Mouse (Mus musculus) bone marrow macrophage, adult 2 months (primary cell): ENCODE measurements around the gene Fbxw2. TPM values are rescaled to one million over a fixed set of nuclear protein-coding genes. Genes with fewer than 3 reads are reported as not detected.
"Not testable (repeated sequence)": the region's sequence is repeated elsewhere in the genome, so short reads cannot be mapped to it uniquely, and the experiment has no call there.

Experiments used
- H3K27ac ChIP-seq: 2 replicates; pipeline ENCODE4 v1.5.1; 2012; ENCODE audit warnings: low read depth, low read length; ENCODE audit not compliant: insufficient read depth
- H3K4me1 ChIP-seq: 2 replicates; pipeline ENCODE4 v1.6.1; 2012; ENCODE audit warnings: low read length; ENCODE audit not compliant: control insufficient read depth, insufficient read depth
- H3K4me3 ChIP-seq: 2 replicates; pipeline ENCODE4 v1.5.1; 2012; ENCODE audit warnings: mild to moderate bottlenecking, low read length, moderate library complexity; ENCODE audit not compliant: insufficient read depth
- CTCF ChIP-seq: IDR thresholded peaks from 2 replicates; pipeline ENCODE4 v1.5.1; 2012; ENCODE audit warnings: low read depth, mild to moderate bottlenecking, low read length, moderate library complexity
- POLR2A ChIP-seq: IDR thresholded peaks from 2 replicates; pipeline ENCODE4 v1.6.1; 2012; ENCODE audit warnings: mild to moderate bottlenecking, low read depth, low read length, borderline replicate concordance
- polyA plus RNA-seq: library from polyadenylated mRNA; stranded (reverse); fragments of >200 nt; gene quantifications from 2 replicates; pipeline ENCODE4 v1.2.4, GENCODE M21; 2012; ENCODE audit not compliant: missing spikeins, insufficient read depth, insufficient read length

Fbxw2 gene
- polyA plus RNA-seq, 1 experiment, result 56.3 TPM

DNA sequence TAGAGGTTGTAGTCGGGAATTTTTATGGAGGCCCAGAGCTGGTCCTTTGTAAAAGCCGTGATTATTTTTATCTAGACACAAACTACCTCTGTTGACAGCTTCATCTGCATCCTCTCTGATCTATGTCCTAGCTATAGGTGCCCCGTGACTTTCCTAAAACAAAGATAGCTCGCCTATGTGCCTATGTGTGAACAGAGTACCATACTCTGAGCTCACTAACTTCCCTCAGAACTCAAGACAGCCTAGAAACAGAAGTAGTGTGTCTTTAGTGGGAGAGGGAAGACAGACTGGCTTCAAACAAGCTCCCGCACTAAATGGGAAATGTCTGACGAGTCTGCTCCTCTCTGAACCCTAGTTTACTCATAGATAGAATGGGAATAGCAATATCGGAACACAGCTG lies 25.7 kb downstream of the Fbxw2 start:
- TF ChIP-seq CTCF (no peak), POLR2A (no peak)
- Histone ChIP-seq H3K27ac (peak overlapping the region; percentile 26), H3K4me1 (peaks cover 19% of the 10 kb centered on the region)

DNA sequence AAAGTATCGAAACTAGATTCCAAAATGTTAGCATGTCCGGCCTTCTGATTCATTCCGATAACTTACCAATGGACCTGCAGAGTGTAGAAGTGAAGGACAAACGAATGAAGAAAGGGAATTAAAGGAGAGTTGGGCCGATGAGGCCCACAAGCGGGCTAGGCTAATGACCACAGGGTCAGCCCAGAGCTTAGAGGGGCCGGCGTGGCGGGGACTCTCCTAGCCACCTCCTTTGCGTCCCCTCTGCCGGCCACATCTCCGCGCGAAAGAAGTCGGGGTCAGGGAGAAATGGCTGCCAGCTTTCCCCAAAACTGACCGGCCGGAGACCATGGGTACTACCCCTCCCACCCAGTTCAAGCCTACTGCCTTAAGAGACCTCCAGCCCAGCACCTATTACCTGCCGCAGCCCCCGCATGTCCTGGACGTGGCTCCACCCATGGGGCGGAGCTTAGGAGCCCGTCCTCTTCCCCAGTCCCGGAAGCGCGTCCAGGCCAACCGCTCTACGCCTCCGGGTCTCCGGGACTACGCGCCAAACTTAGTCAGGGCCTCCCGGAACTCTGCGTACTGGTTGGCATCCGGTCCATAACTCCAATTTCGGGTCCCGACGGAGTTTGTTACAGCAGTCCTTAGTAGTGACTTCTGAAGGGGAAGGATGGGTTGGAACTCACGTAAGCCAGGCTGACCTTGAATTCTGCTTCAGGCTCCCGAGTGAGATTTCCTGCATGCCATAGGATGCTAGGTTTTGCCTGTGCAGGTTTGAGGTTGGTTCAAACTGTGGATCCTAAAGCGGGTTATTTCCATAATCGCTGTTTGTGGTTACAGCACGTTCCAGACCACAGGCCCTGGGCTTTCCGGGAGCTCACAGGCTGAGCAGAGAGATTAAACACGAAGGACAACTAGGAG lies 26.5 kb downstream of the Fbxw2 start, which contains the start of gene Rabepk:
TSS of gene Rabepk (minus strand) at position 556 of the 900 bp plus-strand sequence.
- TF ChIP-seq POLR2A (no peak), CTCF (no peak)
- Histone ChIP-seq H3K4me3 (peak within 1 kb of the TSS; percentile 69), H3K4me1 (peaks cover 18% of the 10 kb centered on the region), H3K27ac (peak within 1 kb of the TSS; percentile 48)

More for the DNA sequence above, 25.7 kb downstream of the Fbxw2 start:
- peak overlapping the region; percentile 69 for H3K4me3 ChIP-seq

DNA sequence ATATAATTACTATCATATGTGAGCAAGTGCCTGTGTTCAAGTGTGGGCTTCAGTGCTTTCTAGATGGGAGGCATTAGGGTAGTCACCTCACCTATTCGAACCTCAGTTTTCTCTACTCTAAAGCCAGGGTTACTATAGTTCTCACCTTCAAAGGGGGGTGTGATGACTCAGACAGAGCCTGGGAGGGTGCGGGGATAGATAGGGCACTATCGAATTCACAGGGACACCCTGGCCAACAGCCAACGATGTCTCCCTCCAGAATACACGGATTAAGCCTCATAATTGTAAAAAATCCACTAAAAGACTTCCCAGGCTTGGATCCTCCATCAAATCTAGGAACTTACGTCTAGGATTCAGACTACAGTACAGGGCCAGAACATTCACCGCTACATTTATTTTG lies 30.7 kb downstream of the Fbxw2 start:
- TF ChIP-seq POLR2A (no peak), CTCF (no peak)
- H3K4me1 ChIP-seq, result peaks cover 5% of the 10 kb centered on the region
- no peak overlapping the region for H3K4me3 ChIP-seq
- H3K27ac ChIP-seq, result no peak overlapping the region

DNA sequence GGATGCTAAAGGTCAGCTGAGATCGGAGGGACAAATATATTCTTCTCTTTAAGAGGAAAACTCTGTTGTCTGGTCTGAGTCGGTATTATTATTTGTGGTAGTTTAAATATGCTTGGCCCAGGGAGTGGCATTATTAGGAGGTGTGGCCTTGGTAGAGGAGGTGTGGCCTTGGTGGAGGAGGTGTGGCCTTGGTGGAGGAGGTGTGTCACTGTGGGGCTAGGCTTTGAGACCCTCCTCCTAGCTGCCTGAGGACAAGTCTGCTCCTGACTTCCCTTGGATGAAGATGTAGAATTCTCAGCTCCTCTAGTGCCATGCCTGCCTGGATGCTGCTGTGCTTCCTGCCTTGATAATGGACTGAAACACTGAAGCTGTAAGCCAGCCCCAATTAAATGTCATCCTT lies 31.6 kb downstream of the Fbxw2 start:
- H3K27ac ChIP-seq, result no peak overlapping the region
- TF ChIP-seq CTCF (no peak), POLR2A (no peak)
- H3K4me1 ChIP-seq, result peaks cover 3% of the 10 kb centered on the region
- H3K4me3 ChIP-seq, result no peak overlapping the region

DNA sequence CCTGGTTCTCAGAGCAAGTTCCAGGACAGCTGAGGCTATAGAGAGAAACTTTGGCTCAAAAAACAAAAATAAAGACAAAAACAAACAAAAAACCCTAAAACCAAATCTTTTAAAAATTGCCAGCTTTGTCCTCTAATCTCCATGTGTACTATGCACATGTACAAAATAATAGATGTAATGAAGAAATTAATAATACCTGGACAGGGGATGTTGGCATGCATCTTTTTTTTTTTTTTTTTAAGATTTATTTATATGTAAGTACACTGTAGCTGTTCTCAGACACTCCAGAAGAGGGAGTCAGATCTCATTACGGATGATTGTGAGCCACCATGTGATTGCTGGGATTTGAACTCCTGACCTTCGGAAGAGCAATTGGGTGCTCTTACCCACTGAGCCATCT lies 33.6 kb downstream of the Fbxw2 start:
- H3K27ac ChIP-seq, H3K4me3 ChIP-seq: not testable (repeated sequence)

DNA sequence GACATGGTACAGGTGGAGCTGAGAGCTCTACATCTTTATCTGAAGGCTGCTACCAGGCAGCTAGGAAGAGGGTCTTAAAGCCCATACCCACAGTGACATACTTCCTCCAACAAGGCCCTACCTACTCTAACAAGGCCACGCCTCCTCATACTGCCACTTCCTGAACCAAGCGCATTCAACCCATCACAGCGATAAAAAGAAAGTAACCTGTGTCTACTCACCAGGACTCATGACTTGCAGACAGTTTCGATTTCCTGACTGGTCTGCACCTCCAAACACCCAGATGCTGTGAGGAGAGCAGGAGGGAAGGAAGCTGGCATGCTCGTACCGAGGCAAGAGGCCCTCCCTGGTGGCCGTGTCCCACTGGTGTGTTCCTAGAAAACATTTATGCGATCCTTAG lies 35.8 kb downstream of the Fbxw2 start:
- Histone ChIP-seq H3K4me3 (no peak overlapping the region), H3K27ac (no peak overlapping the region), H3K4me1 (no peaks in the 10 kb centered on the region)
- TF ChIP-seq CTCF, result no peak
- TF ChIP-seq POLR2A, result no peak

More for the DNA sequence above, 33.6 kb downstream of the Fbxw2 start:
- not testable (repeated sequence) for H3K4me1 ChIP-seq

DNA sequence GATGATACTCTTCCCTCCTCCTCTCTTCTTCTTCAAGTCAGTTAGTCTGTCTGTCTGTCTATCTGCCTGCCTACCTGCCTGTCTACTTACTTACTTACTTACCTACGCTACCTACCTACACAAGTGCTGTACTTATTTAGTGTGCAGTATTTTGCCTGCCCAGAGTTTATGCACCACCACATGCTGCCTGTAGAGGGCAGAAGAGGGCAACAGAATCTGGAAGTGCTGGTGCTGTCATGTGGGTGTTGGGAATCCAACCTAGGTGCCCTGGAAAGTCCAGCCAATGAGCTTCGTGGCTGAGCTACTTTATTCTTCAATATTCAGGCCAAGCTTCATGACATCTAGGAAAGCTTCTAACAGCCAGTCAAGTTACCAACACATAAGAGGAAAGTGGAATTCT lies 42.0 kb downstream of the Fbxw2 start:
- H3K4me1 ChIP-seq, result no peaks in the 10 kb centered on the region
- peak; percentile 62 for TF ChIP-seq CTCF
- TF ChIP-seq POLR2A, result no peak
- H3K27ac ChIP-seq, result no peak overlapping the region
- H3K4me3 ChIP-seq, result no peak overlapping the region

DNA sequence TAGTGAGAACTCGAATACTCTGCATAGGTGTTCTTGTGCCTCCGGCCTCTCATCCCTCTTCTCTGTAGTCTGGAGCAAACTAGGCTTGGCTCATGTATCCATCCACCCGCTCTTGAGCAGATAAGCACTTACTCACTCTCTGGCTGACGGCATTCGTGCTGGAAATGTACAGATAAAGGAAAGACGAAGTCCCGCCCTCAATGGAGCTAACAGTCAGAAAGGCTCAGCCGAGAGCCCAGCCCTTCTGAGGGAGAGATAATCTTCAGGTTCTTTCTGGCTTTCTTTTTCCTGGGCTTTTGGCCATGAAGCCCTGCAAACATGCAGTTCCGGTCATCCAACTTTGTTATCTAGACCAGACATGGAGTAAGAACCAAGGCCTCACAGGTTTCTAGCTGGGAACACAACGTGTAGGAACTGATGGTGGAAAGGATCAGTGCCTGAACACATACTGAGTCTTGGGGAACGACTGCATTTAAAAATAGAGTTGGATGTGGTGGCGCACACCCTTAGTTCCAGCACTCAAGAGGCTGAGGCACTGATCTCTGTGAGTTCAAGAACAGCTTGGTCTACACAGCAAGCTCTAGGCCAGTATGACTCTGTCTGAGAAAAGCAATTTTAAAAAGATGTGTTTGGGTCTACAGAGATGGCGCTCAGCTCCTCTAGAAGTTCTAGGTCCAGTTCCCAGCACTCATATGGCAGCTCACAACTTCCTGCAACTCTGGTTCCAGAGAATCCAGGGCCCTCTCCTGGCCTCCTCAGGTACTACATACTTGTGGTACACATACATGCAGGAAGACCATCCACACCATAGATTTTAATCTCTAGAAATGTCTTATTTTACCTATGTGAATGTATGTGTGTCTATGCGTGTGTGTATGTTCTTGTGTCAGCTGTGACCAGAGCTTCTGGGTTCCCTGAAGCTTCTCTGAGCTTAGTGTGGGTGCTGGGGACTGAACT lies 42.8 kb downstream of the Fbxw2 start:
- no peak overlapping the region for H3K27ac ChIP-seq
- H3K4me3 ChIP-seq, result no peak overlapping the region
- TF ChIP-seq CTCF, result no peak
- H3K4me1 ChIP-seq, result no peaks in the 10 kb centered on the region

DNA sequence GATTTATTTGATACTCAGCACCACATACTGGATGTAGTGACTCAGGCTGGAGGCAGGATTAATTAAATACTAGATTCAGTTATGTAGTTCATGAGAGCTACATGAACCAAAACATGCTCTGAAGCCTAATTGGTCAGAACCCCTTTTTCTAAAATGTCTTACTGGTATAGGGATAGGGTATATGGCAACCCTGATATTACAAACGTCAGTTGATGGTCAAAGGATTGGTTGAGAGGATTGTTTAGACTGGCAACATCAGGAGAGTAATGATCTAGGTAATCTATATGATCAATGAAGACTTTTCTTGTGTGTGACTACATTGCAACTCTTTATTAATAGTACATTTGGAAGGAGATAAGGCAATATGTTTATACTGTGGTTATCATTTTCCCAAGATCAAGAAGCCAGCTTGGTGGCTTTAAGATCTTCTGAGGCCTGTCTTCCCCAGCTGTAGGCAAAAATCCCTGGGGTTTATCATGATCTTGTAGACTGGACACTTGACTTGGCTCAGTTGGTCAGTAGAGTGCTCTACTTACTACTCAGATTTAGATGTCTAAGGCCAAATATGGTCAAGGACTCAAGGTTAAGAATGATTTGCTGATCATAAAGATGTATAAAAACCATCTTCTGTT lies 48.8 kb downstream of the Fbxw2 start:
- Histone ChIP-seq H3K27ac (no peak overlapping the region), H3K4me1 (peaks cover 15% of the 10 kb centered on the region), H3K4me3 (no peak overlapping the region)
- TF ChIP-seq CTCF (no peak), POLR2A (no peak)

DNA sequence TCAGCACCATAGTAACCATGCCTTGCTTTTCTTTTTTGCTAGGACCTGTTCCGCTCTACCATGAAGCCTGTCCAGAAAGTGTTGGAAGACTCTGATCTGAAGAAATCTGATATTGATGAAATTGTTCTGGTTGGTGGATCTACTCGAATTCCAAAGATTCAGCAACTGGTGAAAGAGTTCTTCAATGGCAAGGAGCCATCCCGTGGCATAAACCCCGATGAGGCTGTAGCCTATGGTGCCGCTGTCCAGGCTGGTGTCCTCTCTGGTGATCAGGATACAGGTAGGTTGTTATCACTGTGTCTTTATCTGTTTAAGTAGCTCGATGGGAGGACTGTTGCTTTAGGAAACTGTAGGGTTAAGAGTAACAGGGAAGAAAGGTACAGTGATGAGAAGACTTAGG lies 51.6 kb downstream of the Fbxw2 start:
- no peak overlapping the region for H3K27ac ChIP-seq
- peaks cover 22% of the 10 kb centered on the region for H3K4me1 ChIP-seq
- peak overlapping the region; percentile 95 for H3K4me3 ChIP-seq
- TF ChIP-seq CTCF (no peak), POLR2A (no peak)
